Mouse (Mus musculus) mouse trophoblast stem cell (cell line): ENCODE results near the gene Tnip3.

Source experiments
- in situ Hi-C, 2 experiments: fragments of 300-500 bp; cut with MseI, MboI; formaldehyde crosslinking; loops; 2 replicates in 1 of 2; 3 replicates in 1 of 2; pipeline ENCODE4 v1.15.1; 2025

Gene Tnip3

DNA sequence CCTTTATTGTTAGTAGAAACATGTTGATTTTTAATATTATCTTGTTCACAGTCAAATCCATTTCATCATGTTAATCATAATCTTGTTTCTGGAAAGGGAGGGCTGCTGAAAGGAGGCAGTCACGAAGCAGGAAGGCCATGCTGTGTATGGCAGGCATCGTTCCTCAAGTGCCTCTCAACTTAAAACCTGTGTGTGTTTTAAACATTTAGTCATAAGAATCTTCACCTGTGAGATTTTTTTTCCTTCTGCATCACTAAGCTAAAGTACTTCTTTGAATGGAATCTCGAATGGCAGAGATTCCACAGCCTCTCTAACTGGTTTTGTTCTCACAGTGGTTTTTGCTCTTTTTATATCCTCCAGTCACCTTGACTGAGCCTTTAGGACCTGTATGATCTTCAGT lies 121.3 kb downstream of the Tnip3 start:
- in situ Hi-C loops = no loop called here

DNA sequence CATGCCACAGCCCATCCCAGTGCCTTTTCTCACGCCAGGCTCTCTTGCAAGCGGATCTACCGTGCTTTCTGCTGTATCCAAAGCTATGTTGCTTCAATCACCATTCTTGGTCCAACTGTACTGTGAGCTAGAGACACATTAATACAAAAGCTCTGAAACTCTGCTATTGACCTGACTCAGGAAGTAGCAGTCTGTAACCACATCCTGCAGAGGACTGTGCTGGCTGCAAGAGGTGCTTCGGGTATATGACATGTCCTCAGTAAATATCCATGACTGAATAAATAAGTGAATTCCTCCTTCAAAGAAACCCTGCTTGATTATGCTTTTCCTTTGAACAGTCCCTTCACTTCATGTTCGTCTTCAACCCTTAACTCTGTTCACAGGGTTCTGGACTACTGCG lies 122.6 kb downstream of the Tnip3 start:
- in situ Hi-C loops = no loop called here

DNA sequence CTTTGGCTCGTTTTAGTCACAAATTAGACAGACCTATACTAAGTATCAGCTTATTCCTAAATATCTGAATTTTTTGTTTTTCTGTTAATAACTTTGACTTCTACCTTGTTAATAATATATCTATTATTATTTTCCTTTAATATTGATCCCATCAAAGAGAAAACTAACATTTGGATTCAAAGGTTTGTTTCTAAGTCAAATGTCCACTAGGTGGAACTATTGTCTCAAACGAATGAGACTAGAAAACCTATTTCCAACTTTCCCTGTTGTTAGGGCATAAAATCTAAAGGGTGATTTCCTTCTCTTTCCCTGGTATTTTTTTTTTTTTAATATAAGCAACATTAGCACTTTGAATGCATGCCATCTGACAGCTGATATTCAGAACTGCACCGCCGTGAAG lies 126.3 kb downstream of the Tnip3 start:
- in situ Hi-C loops = loop anchor here in 1 of 2 experiments (25.0 kb wide), 1 partner anchor 811 kb away; no protein-coding TSS in a partner anchor

DNA sequence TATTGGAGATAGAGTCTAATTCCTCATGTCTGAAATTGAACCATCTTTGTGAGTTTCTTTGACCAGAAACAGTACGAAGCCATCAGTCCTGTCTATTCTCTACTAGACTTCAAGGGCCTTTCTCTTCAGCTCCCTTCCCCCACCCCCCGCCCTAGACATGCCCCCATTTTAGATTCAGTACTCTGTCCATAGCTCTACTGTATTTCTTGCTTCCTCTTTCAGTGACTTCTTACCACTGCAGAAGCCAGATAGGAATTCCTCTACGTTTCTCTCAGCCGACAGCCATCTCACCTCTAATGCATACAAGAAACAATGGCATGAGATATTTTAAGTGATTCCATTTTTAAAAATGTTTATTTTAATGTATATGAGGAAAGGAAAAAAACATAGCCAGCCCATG lies 136.2 kb downstream of the Tnip3 start:
- in situ Hi-C loops = loop anchor here in 1 of 2 experiments (25.0 kb wide), 1 partner anchor 801 kb away; no protein-coding TSS in a partner anchor

DNA sequence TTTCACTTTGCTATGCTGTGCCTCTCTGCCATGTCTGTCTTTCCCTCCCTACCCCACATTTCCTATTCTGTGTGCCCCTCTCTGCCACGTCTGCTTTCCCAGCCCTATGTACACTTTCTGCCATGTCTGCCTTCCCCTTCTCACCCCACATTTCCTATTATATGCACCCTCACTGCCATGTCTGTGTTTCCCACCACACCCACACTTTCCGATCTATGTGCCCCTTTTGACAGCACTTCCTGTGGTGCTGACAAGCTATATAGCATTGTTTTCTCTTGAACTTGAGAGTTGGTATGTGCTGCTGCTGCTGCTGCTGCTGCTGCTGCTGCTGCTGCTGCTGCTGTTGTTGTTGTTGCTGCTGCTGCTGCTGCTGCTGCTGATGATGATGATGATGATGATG lies 136.9 kb downstream of the Tnip3 start:
- in situ Hi-C loops = loop anchor here in 1 of 2 experiments (25.0 kb wide), 1 partner anchor 800 kb away; no protein-coding TSS in a partner anchor

DNA sequence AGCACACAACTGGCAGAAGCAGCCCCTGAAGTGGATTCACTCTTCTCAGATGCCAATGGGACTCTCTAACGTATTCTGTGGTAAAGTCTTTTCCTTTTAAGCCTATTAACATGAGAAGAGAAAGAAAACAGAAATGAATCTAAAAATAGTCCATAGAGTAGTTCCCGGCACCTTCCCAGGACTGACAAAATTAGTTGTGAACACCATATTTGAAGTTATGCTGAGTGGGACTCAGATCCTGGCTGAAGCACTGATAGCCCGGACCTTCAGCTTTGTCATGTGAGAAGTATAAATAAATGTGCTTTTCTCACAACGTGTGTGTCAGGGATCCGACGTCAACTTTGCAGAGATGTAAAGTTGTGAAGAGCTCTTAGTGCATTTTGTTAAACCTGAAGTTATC lies 138.9 kb downstream of the Tnip3 start:
- in situ Hi-C loops = loop anchor here in 1 of 2 experiments (25.0 kb wide), 1 partner anchor 798 kb away; no protein-coding TSS in a partner anchor

DNA sequence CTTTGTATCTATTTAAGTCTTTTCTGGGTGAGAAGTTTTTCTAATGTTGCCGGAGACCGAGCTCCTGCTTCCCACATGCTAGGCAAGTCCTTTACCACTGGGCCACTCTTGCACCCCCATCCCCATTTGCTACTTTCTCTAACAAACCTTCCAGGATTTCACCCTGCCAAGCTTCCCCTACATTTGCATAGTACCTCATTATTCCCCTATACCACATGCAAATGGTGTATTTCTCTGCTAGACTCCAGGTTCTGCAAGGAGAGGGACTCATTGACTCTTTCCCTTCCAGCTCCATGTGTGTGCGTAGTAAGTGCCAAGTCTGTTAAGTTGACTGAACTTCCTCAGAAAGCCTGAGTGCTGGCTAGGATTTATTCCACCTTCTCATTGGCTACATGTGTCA lies 141.2 kb downstream of the Tnip3 start:
- in situ Hi-C loops = loop anchor here in 1 of 2 experiments (25.0 kb wide), 1 partner anchor 796 kb away; no protein-coding TSS in a partner anchor

DNA sequence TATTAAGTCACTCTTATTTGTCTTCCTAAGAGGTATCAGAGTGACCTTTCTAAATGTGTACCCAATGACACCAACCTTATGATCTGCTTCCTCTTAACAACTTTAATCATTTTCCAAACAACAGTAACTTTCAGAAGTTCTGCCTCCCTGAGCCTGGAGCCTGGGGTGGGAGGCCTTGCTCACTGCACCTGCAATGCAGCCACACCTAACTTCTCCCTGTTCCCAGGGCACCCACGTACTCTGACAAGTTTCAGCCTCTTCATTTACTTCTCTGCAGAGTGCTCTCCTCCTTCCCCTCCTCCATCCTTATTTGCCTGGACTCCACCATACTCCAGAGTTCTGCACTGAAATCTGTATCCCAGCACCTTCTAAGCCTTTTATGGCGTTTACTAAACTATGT lies 144.9 kb downstream of the Tnip3 start:
- in situ Hi-C loops = loop anchor here in 1 of 2 experiments (25.0 kb wide), 1 partner anchor 792 kb away; no protein-coding TSS in a partner anchor

DNA sequence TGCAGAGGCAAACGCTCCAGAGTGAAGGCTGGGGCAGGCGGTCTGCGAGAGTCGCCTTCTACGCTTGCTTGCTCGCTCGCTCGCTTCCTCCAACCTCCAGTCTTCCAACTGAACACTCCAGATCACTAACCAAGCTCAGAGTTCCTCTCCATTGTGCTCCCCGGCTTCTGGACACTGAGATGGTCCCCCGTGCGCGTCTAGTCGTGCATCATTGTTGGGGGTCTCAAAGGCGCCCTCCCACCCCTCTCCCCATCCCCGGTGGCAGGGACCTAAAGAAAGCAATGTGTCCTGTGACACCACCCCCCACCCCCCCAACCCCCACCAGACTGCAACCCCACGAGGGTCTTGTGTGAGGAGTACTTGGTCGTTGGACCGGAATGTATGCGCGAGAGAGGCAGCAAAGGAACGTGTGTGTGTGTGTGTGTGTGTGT lies 145.9 kb downstream of the Tnip3 start:
- in situ Hi-C loops = loop anchor here in 1 of 2 experiments (25.0 kb wide), 1 partner anchor 791 kb away; no protein-coding TSS in a partner anchor

DNA sequence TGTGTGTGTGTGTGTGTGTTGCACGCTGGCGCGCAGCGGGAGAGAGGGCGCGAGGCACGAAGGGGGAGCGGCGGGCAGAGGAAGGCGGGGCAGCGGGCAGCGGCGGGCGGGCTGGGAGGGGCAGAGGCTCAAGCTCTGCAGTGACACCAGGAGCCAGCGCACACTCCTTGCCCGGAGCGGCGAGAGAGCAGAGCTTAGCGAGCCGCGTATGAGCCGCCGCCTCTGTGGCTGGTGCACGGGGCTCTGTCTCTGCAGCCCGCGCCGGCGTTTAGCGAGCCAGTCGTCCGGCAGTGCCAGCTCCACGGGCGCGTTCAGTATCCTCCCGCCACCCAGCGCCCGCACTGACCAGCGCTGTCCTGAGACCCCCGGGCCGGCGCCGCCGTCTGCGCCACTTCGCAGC lies 146.3 kb downstream of the Tnip3 start, which contains the start of gene Ndnf:
Gene Ndnf (plus strand): TSS at position 140 of the 400 bp plus-strand sequence.
- in situ Hi-C loops = loop anchor here in 1 of 2 experiments (25.0 kb wide), 1 partner anchor 791 kb away; no protein-coding TSS in a partner anchor

DNA sequence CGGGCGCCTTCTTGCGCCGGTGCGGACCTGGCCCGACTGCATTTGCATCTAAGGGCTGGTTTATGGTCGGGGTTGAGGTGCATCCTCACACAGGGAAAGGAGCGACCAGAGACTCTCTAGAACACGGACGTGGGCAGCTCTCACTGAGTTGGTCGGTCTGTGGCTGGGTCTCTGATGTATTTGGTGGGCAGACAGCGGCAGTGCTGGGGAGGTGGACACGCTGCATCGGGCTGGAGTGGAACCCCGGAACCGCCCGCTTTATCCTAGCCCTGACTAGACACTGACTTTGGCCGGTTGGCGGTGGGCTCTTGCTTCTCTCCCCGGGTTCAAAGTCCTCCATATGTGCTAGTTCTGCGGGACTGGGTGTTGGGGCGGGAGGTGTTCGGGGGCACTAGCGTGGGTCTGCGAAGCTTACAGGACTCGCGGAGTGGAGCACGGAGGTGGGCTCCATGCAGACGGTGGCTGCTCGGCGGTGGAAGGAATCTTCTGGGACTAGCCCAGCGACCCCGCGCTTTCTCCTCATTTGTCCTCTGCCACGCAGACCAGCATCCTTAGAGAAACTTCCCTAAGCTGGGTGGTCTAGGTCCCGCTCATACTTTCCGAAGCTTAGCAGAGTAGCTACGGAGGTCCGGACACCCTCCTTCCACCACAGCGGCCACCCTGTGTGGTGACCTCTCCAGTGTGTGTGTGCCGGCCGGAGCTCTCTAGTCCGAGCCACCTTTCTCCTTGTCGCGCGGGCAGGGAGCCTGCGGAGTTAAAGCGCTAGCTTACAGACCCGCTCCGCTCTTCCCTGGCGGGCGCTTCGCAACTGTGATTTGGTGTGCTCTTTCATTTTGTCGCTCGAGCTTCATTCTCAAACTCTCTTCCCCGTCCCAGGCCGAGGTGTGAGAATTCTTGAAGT lies 147.3 kb downstream of the Tnip3 start:
- in situ Hi-C loops = loop anchor here in 1 of 2 experiments (25.0 kb wide), 1 partner anchor 790 kb away; no protein-coding TSS in a partner anchor
